Mouse (Mus musculus): ENCODE results near the gene Hinfp.
A peak's percentile ranks its signal among the peaks of the same experiment; 100 is the strongest.
"Not testable (repeated sequence)": the region's sequence is repeated elsewhere in the genome, so short reads cannot be mapped to it uniquely, and the experiment has no call there.

Gene Hinfp

GRCm38 (mm10) chr9:44332918-44333638, 27.6 kb upstream of the Hinfp start:
- DNase-seq (ENCODE audit: low spot score in 2 of 2), result no peak

- DNase-seq (ENCODE audit: low spot score in 2 of 2), result no peak
Observed at GRCm38 (mm10) chr9:44330736-44331135, 25.3 kb upstream of the Hinfp start.

- no peak for DNase-seq (ENCODE audit: low spot score in 2 of 2)
Observed at GRCm38 (mm10) chr9:44327926-44328325, 22.5 kb upstream of the Hinfp start.

- peak; percentile 50 to 64 for DNase-seq (ENCODE audit: low spot score in 2 of 2)
Observed at GRCm38 (mm10) chr9:44327064-44327711, 21.7 kb upstream of the Hinfp start.

GRCm38 (mm10) chr9:44326371-44327063, 21.0 kb upstream of the Hinfp start:
- peak; percentile 64 to 78 for DNase-seq (ENCODE audit: low spot score in 2 of 2)

- no peak for DNase-seq (ENCODE audit: low spot score in 2 of 2)
Observed at GRCm38 (mm10) chr9:44325768-44326370, 20.4 kb upstream of the Hinfp start, which contains the start of gene Dpagt1. Gene Dpagt1, plus strand, starts transcription at chr9:44326019.

- not testable (repeated sequence) for DNase-seq (ENCODE audit: low spot score in 2 of 2)
Observed at GRCm38 (mm10) chr9:44325032-44325767, 19.7 kb upstream of the Hinfp start.

- DNase-seq (ENCODE audit: low spot score in 2 of 2), result no peak
Observed at GRCm38 (mm10) chr9:44324147-44324546, 18.7 kb upstream of the Hinfp start.

GRCm38 (mm10) chr9:44323656-44324055, 18.2 kb upstream of the Hinfp start:
- not testable (repeated sequence) for DNase-seq (ENCODE audit: low spot score in 2 of 2)

GRCm38 (mm10) chr9:44320799-44321133, 15.3 kb upstream of the Hinfp start:
- DNase-seq (ENCODE audit: low spot score in 2 of 2), result no peak

GRCm38 (mm10) chr9:44319887-44320798, 14.7 kb upstream of the Hinfp start, which contains the start of gene C2cd2l:
Gene C2cd2l, minus strand, starts transcription at chr9:44320285.
- peak; percentile 90 to 93 for DNase-seq (ENCODE audit: low spot score in 2 of 2)

GRCm38 (mm10) chr9:44319105-44319886, 13.8 kb upstream of the Hinfp start:
- DNase-seq (ENCODE audit: low spot score in 2 of 2), result peak; percentile 62 to 73

- DNase-seq (ENCODE audit: low spot score in 2 of 2), result no peak
Observed at GRCm38 (mm10) chr9:44318826-44319095, 13.3 kb upstream of the Hinfp start.

- no peak for DNase-seq (ENCODE audit: low spot score in 2 of 2)
Observed at GRCm38 (mm10) chr9:44318076-44318825, 12.8 kb upstream of the Hinfp start.

- no peak for DNase-seq (ENCODE audit: low spot score in 2 of 2)
Observed at GRCm38 (mm10) chr9:44317452-44317851, 12.0 kb upstream of the Hinfp start.

- no peak for DNase-seq (ENCODE audit: low spot score in 2 of 2)
Observed at GRCm38 (mm10) chr9:44314910-44315309, 9.4 kb upstream of the Hinfp start.

- DNase-seq (ENCODE audit: low spot score in 2 of 2), result no peak
Observed at GRCm38 (mm10) chr9:44314257-44314547, 8.7 kb upstream of the Hinfp start.

- DNase-seq (ENCODE audit: low spot score in 2 of 2), result no peak
Observed at GRCm38 (mm10) chr9:44313476-44314256, 8.2 kb upstream of the Hinfp start.

All from spleen, postnatal 10 days (tissue).